Mouse (Mus musculus) megakaryocyte, embryonic 14.5 days (primary cell): Measurements from ENCODE around the gene Ttc30a1. TPM values are rescaled to one million over a fixed set of nuclear protein-coding genes. Genes with fewer than 3 reads are reported as not detected.
"Not testable (repeated sequence)": the region's sequence is repeated elsewhere in the genome, so short reads cannot be mapped to it uniquely, and the experiment has no call there.

Experiments
- H3K27me3 ChIP-seq: replicated peaks from 2 replicates; pipeline ENCODE3; 2012; ENCODE audit warnings: inconsistent platforms
- H3K36me3 ChIP-seq: replicated peaks from 2 replicates; pipeline ENCODE3; 2012; ENCODE audit warnings: low read length, inconsistent platforms, mixed read lengths
- H3K4me1 ChIP-seq: 2 replicates; pipeline ENCODE4 v1.6.1; 2012; ENCODE audit warnings: inconsistent platforms
- H3K4me3 ChIP-seq: replicated peaks from 2 replicates; pipeline ENCODE3; 2012; ENCODE audit warnings: moderate library complexity, mild to moderate bottlenecking, inconsistent platforms
- H3K9me3 ChIP-seq: 2 replicates; pipeline ENCODE4 v1.6.1; 2012; ENCODE audit warnings: inconsistent platforms
- FLI1 ChIP-seq: IDR thresholded peaks from 2 replicates; pipeline ENCODE4 v1.6.1; 2012; ENCODE audit warnings: low read length, inconsistent platforms, mixed read lengths
- GATA1 ChIP-seq: IDR thresholded peaks from 3 replicates; pipeline ENCODE4 v1.6.1; 2012; ENCODE audit warnings: mixed read lengths, low read length, inconsistent platforms, borderline replicate concordance
- polyA plus RNA-seq: library from polyadenylated mRNA; stranded (reverse); fragments of >175 nt; gene quantifications from 2 replicates; pipeline ENCODE4 v1.2.3, GENCODE M21; 2012; ENCODE audit warnings: low replicate concordance; ENCODE audit not compliant: insufficient read depth

The Ttc30a1 gene
- polyA plus RNA-seq, 1 experiment = 0.17 TPM

- H3K27me3 ChIP-seq = peaks cover 9% of the 10 kb centered on the region
- no peaks in the 10 kb centered on the region for H3K9me3 ChIP-seq
- no peak overlapping the region for H3K4me3 ChIP-seq
- no peak for TF ChIP-seq GATA1
- no peak for TF ChIP-seq FLI1
- H3K36me3 ChIP-seq = no peaks in the 10 kb centered on the region
- peaks cover 24% of the 10 kb centered on the region for H3K4me1 ChIP-seq
Observed at GRCm38 (mm10) chr2:75963211-75963840, 18.4 kb downstream of the Ttc30a1 start.

GRCm38 (mm10) chr2:75960366-75961330, 21.1 kb downstream of the Ttc30a1 start:
- H3K36me3 ChIP-seq = no peaks in the 10 kb centered on the region
- peaks cover 12% of the 10 kb centered on the region for H3K27me3 ChIP-seq
- no peak overlapping the region for H3K4me3 ChIP-seq
- H3K9me3 ChIP-seq = no peaks in the 10 kb centered on the region; the same call in 1 of the 2 replicates
- TF ChIP-seq FLI1 = no peak
- TF ChIP-seq GATA1 = no peak
- H3K4me1 ChIP-seq = peaks cover 24% of the 10 kb centered on the region

GRCm38 (mm10) chr2:75959850-75960365, 21.9 kb downstream of the Ttc30a1 start:
- Histone ChIP-seq H3K4me1 (peaks cover 22% of the 10 kb centered on the region), H3K27me3 (peaks cover 16% of the 10 kb centered on the region), H3K4me3 (no peak overlapping the region), H3K9me3 (no peaks in the 10 kb centered on the region; the same call in 1 of the 2 replicates), H3K36me3 (no peaks in the 10 kb centered on the region)
- TF ChIP-seq GATA1 = no peak
- no peak for TF ChIP-seq FLI1

GRCm38 (mm10) chr2:75959183-75959849, 22.5 kb downstream of the Ttc30a1 start:
- H3K4me3 ChIP-seq = no peak overlapping the region
- peaks cover 16% of the 10 kb centered on the region for H3K27me3 ChIP-seq
- H3K36me3 ChIP-seq = no peaks in the 10 kb centered on the region
- TF ChIP-seq FLI1 = no peak
- no peak for TF ChIP-seq GATA1
- peaks cover 17% of the 10 kb centered on the region for H3K4me1 ChIP-seq
- H3K9me3 ChIP-seq = no peaks in the 10 kb centered on the region; the same call in 1 of the 2 replicates

- H3K9me3 ChIP-seq = no peaks in the 10 kb centered on the region; the same call in 1 of the 2 replicates
- TF ChIP-seq GATA1 (no peak), FLI1 (no peak)
Observed at GRCm38 (mm10) chr2:75955709-75956108, 26.1 kb downstream of the Ttc30a1 start.

GRCm38 (mm10) chr2:75953320-75953719, 28.4 kb downstream of the Ttc30a1 start:
- Histone ChIP-seq H3K9me3 (no peaks in the 10 kb centered on the region; the same call in 1 of the 2 replicates), H3K4me1 (peaks cover 6% of the 10 kb centered on the region), H3K4me3 (no peak overlapping the region), H3K27me3 (peaks cover 18% of the 10 kb centered on the region), H3K36me3 (no peaks in the 10 kb centered on the region)
- TF ChIP-seq FLI1 (no peak), GATA1 (no peak)

More at GRCm38 (mm10) chr2:75955709-75956108, 26.1 kb downstream of the Ttc30a1 start:
- peaks cover 20% of the 10 kb centered on the region for H3K27me3 ChIP-seq
- no peak overlapping the region for H3K4me3 ChIP-seq
- H3K36me3 ChIP-seq = no peaks in the 10 kb centered on the region
- peaks cover 12% of the 10 kb centered on the region for H3K4me1 ChIP-seq

GRCm38 (mm10) chr2:75950685-75951084, 31.1 kb downstream of the Ttc30a1 start:
- TF ChIP-seq GATA1 = no peak
- TF ChIP-seq FLI1 = no peak

DNA sequence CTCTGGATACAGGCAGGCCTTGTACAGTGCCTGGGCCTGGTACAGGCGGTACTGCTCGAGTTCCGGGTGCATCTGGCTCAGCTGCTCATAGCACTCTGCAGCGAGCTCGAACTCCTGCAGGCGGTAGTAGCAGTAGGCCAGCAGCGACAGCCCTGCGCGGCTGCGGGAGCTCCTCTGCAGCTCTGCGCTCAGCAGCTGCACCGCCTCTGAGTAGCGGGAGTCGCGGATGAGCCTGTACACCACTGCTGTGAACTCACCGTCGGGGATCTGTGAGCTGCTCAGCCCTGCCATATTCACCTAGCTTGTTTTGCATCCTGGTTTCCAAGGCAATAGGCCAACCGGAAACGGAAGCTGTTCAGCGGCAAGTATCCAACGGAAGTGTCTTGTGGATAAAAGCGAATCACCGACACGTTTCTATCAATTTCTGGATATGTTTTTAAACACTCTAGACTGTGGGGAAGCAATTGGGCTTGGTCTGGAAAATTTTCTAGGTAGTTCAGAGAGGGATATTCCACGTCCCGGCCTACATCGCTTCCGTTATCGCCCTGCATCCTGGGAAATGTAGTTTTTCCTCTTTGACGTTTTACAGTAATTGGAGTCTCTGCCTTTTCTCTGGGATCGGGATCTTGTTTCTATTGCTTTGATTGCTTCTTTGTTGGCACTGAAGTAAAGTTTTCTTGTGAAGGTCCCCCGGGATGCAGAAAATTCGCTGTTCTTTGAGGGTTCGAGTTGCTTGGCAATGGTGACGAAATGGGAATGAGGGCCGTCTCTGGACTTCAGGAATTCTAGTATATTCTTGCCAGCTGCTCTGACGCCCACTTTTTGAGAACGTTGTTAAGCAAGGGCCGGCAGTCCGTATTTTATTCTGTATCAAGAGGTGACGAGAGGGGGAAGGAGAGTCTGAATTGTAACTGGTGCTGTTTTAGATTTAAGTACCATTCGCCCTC, 43.4 kb downstream of the Ttc30a1 start, which contains the start of gene Ttc30b:
Gene Ttc30b (minus strand): TSS at position 469 of the 947 bp plus-strand sequence.
- H3K4me3 ChIP-seq = peak within 1 kb of the TSS; percentile 93
- H3K9me3 ChIP-seq = no peaks in the 10 kb centered on the region
- peaks cover 10% of the 10 kb centered on the region for H3K4me1 ChIP-seq
- TF ChIP-seq FLI1 (0 out of 2 replicates have a peak, but pooled peaks have one; percentile 29), GATA1 (no peak)
- H3K27me3 ChIP-seq = no peaks in the 10 kb centered on the region
- H3K36me3 ChIP-seq = no peaks in the 10 kb centered on the region

More at GRCm38 (mm10) chr2:75950685-75951084, 31.1 kb downstream of the Ttc30a1 start:
- no peak overlapping the region for H3K4me3 ChIP-seq
- H3K9me3 ChIP-seq = peaks cover 2% of the 10 kb centered on the region; the same call in 1 of the 2 replicates
- H3K27me3 ChIP-seq = peaks cover 18% of the 10 kb centered on the region
- H3K4me1 ChIP-seq = peaks cover 6% of the 10 kb centered on the region
- no peaks in the 10 kb centered on the region for H3K36me3 ChIP-seq

- H3K4me3 ChIP-seq = peak overlapping the region; percentile 88
- H3K36me3 ChIP-seq, H3K27me3 ChIP-seq, H3K9me3 ChIP-seq, H3K4me1 ChIP-seq: not testable (repeated sequence)
Observed at GRCm38 (mm10) chr2:75937520-75938116, 44.1 kb downstream of the Ttc30a1 start.

DNA sequence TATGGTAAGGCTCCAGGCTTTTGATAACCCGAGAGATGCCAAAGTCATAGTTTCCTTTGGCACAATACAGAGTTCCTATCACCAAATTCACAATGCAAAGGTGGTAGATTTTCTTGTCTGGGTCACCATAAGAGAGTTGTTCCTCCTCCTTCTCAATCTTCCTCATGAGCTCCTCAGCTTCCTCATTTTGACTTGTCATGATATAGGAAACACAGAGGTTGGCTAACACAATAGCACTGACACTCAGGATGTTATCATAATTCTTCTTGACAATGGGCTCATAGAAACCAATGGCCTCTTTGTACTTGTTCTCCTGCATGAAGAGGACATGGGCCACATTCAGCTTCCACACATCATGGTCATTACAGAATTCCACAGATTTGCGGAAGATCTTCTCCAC, 45.1 kb downstream of the Ttc30a1 start:
- H3K4me3 ChIP-seq, H3K27me3 ChIP-seq, H3K9me3 ChIP-seq: not testable (repeated sequence)

More for the DNA sequence above, 45.1 kb downstream of the Ttc30a1 start:
- not testable (repeated sequence) for H3K4me1 ChIP-seq
- peaks cover 12% of the 10 kb centered on the region for H3K36me3 ChIP-seq
